Mouse (Mus musculus) cerebellum, postnatal 36 days (tissue): ENCODE measurements around the gene Srgap2.

ENCODE experiments used
- DNase-seq, 2 experiments: peaks; one replicate each; pipeline ENCODE4 v3.0.0; 2021 to 2022; ENCODE audit warnings: mixed read lengths in 2 of 2

Gene Srgap2

DNA sequence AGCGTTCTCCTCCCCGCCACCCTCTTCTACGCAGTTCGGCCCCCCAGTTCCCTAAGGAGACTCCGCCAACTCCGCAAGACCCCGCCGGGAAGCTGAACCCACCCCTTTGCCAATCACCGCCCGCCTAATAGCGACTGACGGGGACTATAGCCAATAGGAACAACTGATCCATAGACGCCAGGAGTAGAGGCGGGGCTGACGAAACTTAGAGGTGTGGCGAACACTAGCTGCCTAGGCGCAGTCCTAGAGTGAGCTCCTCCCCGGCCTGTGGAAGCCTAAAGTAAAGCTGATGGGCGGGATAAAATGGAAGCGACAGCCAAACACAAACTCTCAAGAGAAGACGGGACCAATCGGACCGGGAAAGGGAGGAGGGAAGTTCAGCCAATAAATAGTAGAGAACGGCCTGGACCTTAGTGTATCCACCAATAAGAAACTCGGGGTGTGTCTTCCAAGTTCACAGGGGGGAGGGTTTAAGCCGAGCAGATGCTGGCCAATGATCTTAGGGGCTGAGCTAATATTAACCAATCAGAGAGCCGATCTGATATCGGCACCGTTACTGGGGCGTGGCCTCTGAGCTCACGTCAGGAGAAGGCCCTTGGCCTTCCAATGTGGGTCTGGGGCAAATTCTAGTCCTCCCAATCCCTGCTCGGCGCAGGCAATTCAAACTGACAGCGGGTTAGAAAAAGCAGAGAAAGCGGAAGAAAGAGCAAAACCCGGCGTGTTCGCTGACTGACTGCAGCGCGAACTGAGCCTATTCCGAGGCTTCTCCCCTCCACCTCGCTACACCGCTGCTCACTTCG, at the start of gene Srgap2, which contains the start of gene Fam72a:
TSS of gene Srgap2 (minus strand) at position 72 of the 800 bp plus-strand sequence.
TSS of gene Fam72a (plus strand) at position 623 of the 800 bp plus-strand sequence.
- peak; percentile 96 to 100 for DNase-seq

DNA sequence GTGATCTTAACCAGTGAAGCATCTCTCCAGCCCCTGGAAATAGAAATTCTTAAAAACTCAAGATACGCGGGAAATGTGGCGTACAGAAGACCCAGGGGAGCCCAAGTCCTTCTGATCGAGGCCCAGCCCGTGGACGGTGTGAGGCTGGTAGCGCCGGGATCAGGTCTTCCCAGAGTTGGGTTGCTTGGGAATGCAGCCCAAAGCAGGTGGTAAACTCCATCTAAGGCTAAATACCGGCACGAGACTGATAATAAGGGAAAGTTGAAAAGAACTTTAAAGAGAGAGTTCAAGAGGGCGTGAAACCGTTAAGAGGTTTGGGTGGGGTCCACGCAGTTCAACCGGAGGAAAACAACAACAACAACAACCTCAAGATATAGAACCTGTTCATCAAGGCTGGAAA, 46.6 kb upstream of the Srgap2 start:
- peak in 1 of 2 experiments; percentile 24 for DNase-seq

DNA sequence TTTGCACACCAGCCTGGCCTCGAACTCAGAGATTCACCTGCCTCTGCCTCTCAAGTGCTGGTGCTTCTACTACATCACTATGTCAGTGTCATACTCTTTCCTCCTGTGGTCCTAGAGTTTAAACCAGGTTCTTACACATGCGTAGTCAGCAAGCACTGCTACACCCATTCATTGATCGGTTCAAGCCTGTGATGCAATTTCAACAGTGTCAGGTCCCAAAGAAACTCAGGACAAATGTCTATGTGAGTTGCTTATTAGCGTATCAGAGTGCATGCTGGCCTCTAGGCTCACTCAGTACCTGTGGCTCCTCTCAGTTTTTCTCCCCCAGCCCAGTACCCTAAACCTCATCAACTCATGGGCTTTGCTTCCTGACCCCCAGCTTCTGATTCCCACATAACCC, 43.2 kb upstream of the Srgap2 start:
- DNase-seq, result no peak

DNA sequence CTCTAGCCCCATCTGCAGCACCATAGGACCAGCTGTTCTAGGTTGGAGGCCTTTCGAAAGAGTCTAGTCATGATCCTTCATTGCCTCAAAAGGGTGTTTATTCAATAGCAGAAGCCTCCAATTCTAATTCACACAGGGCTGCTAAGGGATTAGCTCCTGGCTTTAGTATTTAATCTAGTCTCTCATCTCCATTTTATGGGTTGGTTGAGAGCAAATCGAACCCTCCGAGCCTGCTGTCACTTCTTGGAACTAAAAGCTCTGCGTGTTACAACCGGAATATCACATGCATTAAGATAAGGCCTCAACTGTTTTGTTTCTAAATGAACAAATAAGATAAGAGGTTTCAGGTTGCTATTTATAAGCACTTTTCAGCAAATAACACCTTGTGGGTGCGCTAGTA, 42.6 kb upstream of the Srgap2 start:
- no peak for DNase-seq

DNA sequence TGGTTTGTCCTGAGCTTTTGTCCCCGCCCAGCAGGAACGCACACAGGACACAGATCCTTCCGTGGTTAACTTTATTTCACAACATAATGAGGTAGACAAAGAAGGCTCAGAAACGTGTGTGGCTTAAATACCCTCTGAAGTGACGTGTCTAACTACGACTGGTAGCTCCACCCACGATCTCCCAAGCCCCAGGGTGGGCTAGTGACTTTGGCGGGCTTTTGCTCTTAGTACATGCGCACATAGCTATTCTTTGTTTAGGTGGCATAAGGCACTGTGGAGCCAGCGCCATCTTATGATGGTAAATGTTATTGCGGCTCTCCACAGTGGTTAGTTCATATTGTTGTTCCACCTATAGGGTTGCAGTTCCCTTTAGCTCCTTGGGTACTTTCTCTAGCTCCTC, 38.9 kb upstream of the Srgap2 start:
- DNase-seq, result peak in 1 of 2 experiments; percentile 19

DNA sequence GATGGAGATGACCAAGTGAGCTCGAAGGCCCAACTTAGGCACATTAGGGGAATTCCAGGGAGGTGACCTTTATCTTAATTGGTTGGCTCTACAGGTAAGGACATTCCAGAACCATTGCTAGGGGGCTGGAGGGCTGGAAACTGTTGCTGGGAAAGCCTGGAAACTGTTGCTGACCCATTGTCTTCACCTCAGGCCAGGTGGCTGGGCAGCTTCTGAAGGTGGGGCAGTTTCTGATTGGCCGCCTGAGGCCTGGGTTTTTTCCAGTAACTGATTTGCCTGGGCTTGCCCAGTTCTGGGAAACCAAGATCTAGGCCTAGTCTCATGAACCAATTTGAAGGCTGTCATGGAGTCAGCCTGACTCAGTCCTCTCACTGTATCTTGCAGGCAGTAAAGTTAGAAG, 34.9 kb upstream of the Srgap2 start:
- DNase-seq, result no peak

DNA sequence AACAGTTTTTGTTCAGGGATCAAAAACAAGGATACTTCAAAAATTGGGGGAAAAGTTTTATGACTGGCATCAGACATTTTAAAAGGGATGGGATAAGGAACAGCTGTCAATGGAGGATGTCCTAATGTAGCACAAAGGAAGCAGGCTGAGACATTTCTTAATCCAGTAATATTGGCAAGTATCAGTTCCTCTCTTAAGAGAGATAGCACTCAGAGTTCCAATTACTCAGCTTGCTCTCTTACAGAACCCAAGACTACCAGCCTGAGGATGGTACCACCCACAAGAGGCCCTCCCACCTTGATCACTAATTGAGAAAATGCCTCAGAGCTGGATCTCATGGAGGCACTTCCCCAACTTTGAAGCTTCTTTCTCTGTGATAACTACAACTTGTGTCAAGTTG, 33.3 kb upstream of the Srgap2 start:
- DNase-seq, result no peak

DNA sequence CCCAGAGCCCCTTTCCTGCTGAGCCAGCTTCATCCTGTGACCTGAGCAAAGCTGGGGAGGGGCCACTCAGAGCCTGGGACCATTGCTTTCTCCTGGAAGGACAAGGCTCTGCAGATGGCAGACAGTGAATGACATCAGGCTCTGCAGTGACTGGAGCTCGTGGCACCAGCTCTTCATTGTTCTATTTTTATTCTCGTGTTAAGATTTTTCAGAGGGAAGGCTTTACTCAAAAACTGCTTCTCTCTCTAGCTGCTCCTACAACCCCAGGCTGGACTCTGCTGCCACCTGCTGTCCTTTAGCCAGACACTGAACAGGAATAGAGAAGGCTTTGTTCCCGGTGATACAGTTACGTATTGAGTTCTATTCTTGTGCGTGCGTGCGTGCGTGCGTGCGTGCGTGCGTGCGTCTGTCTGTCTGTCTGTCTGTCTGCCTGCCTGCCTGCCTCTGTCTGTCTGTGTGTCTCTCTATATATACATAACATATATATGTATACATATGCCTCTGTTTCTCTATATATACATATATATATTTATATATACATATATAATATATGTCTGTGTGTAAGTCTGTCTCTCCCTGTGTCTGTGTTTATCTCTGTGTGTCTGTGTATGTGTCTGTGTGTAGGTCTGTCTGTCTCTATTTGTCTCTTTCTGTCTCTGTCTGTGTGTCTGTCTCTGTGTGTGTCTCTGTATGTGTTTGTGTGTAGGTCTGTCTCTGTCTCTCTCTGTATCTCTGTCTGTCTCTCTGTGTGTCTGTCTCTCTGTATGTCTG, 28.1 kb upstream of the Srgap2 start:
- DNase-seq, result peak; percentile 84 to 89

DNA sequence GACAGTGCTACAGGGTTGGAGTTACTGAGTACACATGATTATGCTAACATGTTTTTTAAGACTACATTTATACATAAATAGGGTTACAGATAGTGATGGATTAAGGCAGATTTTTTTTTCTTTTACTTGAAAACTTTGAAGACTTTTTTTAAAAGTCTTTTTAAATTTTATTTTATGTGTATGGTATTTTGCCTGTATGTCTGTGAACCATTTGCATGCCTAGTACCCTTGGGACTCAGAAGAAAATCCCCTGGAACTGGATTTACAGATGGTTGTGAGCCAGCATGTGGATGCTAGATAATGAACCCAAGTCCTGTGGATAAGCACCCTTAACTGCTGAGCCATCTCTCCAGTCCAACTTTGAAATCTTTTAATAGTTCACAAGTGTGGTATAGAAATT, 26.3 kb upstream of the Srgap2 start:
- DNase-seq, result no peak

DNA sequence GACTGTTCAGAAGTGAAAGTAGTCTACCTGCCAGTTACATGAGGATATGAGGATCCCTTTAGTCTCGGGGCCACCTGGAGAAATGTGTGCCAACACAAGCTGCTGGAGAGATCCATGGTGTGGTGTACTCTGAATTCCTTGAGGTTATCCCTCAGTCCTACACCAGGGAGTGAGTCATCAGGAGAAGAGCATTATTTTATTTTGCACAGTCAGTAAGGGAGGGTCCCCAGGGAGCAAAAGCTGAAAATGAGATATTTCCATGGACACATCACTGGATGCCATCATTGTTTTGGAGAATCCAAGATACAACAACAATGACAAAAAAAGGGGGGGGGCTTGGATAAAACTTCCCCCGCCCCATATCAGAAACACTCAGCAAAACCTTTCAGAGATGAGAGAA, 24.8 kb upstream of the Srgap2 start:
- no peak for DNase-seq

DNA sequence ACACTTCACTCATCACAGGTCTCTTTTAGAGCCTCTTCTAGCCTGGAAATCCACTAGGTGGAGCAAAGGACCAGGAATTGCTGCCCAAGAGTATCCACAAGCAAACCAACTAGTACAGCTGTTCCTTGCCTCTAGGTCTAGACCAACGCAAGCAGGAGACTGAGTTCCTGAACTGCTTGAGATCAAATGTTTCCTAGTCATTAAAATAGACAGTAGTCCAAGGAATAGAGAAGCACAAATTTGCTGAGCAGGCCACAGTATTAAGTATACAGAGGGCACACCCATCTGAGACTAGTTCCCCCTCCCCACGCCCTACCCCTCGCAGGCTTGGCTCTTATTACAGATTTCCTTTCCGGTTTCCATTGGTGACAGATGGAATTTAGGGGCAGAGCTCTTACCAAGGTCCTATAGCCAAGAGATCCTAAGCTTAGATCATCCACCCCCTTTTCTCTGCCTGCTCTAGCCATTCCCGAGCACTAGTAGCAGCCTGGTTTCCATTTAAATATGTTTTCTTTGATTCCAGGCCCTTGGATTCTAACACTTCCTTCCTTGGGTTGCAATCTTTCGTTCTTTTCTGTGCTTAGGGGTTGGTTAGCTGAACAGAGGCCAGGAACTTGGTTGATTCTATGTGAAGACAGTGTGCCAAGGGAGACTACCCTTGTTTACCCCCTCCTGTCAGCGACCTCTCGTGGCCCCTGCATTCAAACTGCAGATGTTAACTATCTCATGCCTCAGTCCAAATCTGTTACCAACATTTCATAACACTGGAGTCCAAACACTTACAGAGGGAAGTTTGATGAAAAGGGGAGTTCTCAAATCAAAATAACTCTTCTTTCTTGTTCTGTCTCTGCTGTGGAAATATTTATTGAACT, 21.6 kb upstream of the Srgap2 start:
- peak in 1 of 2 experiments; percentile 35 for DNase-seq

DNA sequence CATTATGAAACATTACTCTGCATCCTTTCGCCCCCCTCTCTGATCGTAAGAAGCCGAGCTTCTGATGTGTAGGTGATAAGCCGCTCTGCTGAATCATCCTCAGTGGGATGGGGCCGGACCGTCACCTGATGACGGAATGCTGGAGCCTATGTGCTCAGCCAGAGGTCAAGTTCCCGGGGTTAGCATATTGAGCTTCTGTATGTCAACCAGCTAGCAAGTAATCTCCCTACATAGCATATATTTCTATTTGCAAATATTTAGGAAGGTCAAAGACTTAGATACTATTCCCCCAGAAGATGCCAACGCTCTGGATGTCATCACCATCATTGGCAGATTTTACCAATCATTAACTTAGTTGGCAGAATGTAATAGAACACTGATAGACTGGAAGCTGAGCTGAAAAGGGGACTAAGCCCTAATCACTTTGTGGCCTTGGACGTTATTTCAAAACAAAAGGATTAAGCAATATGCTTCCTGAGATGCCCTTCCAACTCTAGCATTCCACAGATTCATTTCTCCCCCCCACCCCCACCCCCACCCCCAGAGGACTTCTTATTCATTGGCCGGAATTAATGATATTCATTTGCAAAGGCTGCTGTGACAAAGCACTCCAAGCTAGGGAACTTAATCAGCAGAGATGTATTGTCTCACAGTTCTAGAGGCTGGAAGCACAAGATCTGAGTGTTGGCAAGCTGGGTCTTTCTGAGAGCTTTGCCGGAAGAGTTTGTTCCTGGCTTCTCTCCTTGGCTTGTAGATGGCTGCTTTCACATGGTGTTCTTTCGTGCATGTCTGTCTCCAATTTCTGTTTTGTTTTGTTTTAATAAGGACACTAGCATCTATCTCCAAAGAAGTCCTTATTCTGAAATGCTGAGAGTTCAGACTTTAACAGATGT, 19.9 kb upstream of the Srgap2 start:
- no peak for DNase-seq

DNA sequence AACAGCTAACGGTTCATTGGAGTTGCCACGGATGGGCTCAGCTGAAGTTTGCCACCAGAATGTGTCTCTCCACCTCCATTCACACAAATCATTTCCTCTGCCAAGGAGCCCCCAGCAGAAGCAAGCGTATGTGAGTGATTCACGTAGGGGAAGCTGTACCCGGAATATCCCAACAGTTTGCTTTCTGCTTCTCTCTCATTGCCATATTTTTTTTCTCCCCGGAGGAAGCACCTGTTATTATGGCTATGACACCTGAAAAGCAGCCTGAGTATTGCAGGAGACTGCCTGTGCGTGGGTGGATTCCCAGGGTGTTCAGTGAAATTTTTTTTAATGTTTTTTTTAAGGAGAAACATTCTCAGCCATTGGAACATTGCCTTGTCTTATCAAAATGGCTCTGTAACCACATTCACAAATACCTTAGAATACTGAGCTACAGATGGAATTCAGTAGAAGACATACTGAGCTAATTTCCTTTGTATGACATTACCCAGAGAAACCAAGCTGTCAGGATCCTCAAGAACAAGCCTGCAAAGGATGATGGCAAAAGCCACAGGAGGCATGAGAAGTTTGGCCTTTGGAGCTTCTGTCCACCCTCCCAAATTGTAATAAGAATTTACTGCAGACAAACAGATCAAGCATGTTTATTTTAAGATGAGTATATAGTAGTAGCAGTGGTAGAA, 16.9 kb upstream of the Srgap2 start:
- peak; percentile 71 to 74 for DNase-seq

DNA sequence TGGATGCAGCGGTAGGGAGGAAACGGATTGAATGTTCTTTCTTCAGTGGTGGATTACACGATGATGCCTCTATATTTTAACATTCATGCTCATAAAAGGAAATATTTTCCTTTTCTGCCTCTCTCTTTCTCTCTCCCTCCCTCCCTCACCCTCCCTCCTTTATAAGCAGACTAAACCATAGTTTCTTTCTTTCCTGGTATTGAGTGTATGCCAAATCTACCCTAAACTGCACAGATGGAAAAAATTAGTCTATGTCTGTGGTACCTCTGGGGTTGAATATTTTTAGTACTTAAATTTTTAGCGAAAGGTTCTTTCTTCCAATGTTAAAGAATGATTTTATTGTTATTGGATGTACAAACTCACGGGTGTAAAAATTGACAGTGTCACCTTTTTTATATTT, 14.8 kb upstream of the Srgap2 start:
- DNase-seq, result no peak

DNA sequence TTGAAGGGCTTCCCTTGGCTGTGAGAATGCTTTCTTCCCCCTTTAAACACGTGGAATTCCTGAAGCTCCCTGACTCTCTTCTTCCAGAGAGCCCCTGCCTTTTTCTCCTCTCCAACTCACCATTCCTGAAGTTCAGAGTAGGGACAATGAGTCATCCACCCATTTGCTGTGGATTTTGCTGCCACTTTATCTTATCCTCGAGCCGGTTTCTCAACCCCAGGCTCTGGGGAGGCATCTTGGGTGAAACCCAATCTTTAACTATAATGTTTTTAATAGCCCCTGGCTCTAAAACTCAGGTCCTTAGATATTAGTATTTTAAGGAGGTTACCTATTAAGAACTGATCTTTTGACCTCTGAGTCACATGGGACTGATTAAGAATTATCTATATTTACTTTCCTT, 14.3 kb upstream of the Srgap2 start:
- no peak for DNase-seq

DNA sequence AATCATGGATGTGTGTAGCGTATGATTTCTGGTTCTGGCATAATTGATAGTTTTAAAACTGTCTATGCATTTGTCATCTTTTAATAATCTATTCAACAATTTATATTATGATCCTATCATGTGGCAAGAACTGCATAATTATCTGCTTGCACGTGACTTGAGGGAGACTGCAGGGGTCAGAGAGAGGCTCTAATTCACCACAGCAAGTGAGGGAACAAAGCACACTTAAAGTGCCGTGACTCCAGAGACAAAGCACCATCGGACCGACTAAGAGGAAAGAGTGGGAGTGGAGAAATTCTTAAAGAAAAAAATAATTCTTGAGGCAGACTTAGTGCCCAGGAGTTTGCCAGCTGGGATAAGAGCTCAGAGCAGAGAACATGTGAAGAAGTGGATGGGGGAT, 13.6 kb upstream of the Srgap2 start:
- DNase-seq, result no peak

DNA sequence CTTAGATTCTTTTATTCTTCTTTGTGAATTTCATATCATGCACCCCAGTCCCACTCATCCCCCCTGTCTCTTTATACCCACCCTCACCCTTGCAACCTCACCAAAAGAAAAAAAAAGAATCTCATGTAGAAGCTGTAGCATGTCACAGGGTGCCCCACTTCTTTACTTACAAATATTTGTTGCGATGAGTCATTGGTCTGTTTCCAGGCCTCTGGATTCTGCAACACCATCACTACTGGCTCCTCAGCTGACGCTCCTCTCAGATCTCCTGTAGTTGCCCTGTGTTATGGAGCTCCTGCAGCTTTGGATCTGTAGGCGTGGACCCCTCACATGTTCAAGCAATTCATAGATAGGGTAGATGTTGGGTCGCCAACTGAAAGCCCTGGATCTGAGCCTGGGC, 12.6 kb upstream of the Srgap2 start:
- DNase-seq, result no peak

DNA sequence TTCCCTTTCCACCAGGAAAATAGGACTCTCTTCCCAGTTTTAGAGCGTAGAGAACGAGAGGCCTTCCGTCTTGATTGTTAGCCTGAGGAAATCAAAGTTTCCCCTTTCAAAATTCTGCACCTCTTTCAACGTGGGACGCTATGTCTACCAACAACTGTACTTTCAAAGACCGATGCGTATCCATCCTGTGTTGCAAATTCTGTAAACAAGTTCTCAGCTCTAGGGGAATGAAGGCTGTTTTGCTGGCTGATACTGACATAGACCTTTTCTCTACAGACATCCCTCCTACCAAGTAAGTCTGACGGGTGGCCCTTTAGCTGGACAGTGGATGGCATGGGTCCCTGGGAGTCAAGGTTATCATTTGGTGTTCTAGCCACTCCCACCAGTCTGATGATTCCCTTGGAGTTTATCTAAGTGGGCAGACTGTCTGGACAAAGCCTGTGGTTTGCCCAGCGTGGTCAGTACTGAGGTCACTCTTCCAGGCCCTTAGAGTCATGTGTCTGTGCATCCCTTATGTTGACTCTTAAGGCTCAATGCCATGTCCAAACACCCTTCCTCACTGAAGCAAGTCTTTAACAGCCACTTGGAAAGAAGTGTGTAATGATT, 1.5 kb upstream of the Srgap2 start:
- DNase-seq, result no peak

DNA sequence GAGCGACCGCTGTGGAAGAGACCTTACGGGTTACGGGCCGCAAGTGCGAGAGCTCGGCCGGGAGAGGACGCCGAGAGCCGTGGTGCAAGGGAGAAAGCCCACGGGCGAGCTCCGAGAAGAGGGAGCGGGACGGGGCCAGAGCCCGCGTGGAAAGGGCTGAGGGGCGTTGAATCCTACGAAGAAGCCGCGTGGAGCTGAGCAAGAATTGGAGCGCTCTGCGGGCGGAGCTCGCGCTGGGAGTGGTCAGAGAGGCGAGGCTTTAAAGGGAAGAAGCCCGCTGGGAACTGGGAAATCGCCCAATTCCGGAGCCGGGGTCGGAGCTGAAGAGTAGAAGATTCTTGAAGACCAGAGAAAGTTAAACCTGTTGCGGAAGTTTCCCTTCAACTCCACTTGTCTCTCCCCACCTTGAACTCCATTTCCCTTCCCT, 942 bp upstream of the Srgap2 start:
- peak; percentile 41 to 49 for DNase-seq

DNA sequence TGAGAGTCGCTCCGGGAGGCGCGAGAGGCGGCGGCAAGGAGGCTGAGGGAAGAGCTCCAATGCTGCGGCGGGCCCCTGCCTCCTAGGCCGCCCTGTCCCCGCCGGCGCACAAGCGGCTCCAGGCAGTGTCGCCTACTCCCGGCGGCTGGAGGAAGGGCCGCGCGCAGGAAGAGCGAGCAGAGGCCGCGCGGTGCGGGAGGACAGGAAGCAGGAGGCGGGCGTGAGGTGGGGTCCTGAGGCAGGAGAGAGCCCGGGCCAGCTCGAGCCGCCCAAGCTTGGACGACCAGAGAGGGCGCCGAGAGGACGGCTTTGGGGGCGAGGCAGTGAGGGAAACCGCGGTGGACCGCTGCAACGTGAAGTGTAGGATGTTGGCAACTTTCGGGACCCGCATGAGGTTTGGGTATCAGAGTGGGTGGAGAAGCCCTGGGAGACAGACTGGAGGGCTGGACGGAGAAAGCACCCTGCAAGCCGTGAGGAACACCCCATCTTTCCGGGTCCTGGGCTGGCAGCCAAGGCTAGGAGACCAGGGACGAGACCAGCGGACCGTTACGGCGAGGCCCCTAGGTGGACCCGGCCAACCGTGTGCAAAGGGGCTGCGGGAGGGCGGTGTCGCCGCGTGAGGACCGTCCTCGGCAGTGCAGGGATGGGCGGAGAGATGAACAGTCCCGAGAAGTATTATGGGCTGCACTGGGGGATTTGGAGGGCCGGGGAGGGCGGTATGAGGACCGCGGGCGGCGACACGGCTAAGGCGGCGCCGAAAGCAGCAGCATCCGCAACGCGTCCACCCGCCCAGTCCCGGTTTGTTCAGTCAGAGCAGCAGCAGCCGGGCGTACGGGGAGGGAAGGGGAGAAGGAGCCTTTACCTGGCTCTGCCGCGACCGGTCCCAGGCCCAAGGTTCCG, 531 bp downstream of the Srgap2 start:
- DNase-seq, result peak; percentile 74 to 76
